In the genomic region with DNA sequence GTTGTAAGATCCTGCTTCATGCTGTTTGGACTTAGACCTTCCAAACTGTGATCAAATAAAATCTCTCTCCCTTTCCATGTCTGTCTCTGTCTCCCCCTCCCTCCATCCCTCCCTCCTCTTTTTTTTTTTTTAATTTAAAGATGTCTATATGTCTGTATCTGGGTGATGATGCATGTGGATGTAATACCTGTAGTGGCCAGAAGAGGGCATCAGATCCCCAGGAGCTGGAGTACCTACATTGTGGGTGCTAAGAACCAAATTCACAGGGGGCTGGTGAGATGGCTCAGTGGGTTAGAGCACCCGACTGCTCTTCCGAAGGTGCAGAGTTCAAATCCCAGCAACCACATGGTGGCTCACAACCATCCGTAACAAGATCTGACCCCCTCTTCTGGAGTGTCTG, we compare ENCODE assay signal across 14 mouse cellular contexts. TPM values are rescaled to one million over a fixed set of nuclear protein-coding genes. Genes with fewer than 3 reads are reported as not detected.
DNase-seq lines count a peak whose midpoint lies in the region; ATAC-seq and TF ChIP-seq lines count a peak whose summit lies in the region.
"Not testable (repeated sequence)": the region's sequence is repeated elsewhere in the genome, so short reads cannot be mapped to it uniquely, and the experiment has no call there.
"Had no signal": no experiment of that assay in that cellular context is flagged by ENCODE, and none has a peak within 500 bp of the region (broad histone marks: within the 10 kb centered on the region; RNA-seq: fewer than 3 reads in every experiment).

No protein-coding gene starts in this region.

- H3K36me3 ChIP-seq in CH12.LX (replicated peaks in 1 of 2; ENCODE audit: control insufficient read depth in 1 of 2, insufficient read depth in 1 of 2, low read length in 1 of 2): peaks cover 0 to 20% of the 10 kb centered on the region in 2 experiments
- H3K36me3 ChIP-seq in hindbrain, postnatal 0 days (ENCODE audit: insufficient read depth, low read length); liver, adult 2 months (ENCODE audit: control insufficient read depth, insufficient read depth, low read length); stomach, postnatal 0 days (ENCODE audit: control insufficient read depth, insufficient read depth, low read length): not testable (repeated sequence)

- not testable (repeated sequence) for H3K27ac ChIP-seq in CH12.LX (ENCODE audit: insufficient read depth, low read depth); hindbrain, postnatal 0 days; liver, adult 2 months (replicated peaks; ENCODE audit: insufficient read depth, low read depth, low read length); stomach, postnatal 0 days (replicated peaks)

- TF ChIP-seq EP300 in CH12.LX (IDR thresholded peaks at IDR 0.05; ENCODE audit: low read length); stomach, postnatal 0 days (optimal IDR thresholded peaks at IDR 0.05): not testable (repeated sequence)

- ATAC-seq in hindbrain, postnatal 0 days; stomach, postnatal 0 days (ENCODE audit: low FRiP score, low TSS enrichment): not testable (repeated sequence)
- peak; percentile 50; the same call in 1 of the 2 replicates for ATAC-seq in megakaryocyte progenitor cell, adult 5-6 weeks (replicated peaks; ENCODE audit: poor library complexity)

- TF ChIP-seq POLR2A in CH12.LX (IDR thresholded peaks at IDR 0.05; ENCODE audit: low read depth, low read length); liver, adult 2 months (IDR thresholded peaks at IDR 0.05; ENCODE audit: extremely low read depth, insufficient read depth, low read length): not testable (repeated sequence)

- not testable (repeated sequence) for H3K9ac ChIP-seq in CH12.LX (ENCODE audit: insufficient read depth, low read depth); hindbrain, postnatal 0 days (replicated peaks; ENCODE audit: low read length); liver, adult 2 months (ENCODE audit: low read depth, low read length); stomach, postnatal 0 days (ENCODE audit: low read length)

- not testable (repeated sequence) for H3K4me2 ChIP-seq in CH12.LX (ENCODE audit: insufficient read depth, low read depth, poor library complexity, severe bottlenecking); hindbrain, postnatal 0 days (ENCODE audit: low read depth, low read length); stomach, postnatal 0 days (replicated peaks; ENCODE audit: low read depth)

- DNase-seq in CH12.LX (ENCODE audit: extremely low read depth): peak; percentile 38
- peak; percentile 72 for DNase-seq in R1 (ENCODE audit: low read depth, low spot score)
- DNase-seq in cerebellum, postnatal 10 days: peak; percentile 36 to 41
- not testable (repeated sequence) for DNase-seq in hindbrain, postnatal 0 days (ENCODE audit: low spot score); liver, adult 2 months (ENCODE audit: extremely low read depth, low read depth, low spot score); stomach, postnatal 0 days (ENCODE audit: low spot score)

- dilution Hi-C loops in CH12.LX (cut with MboI; ENCODE audit: extremely low pct_ligation_motif_present, extremely low pct_unique_long_range_greater_than_20kb, low sequenced_read_pairs): not testable (repeated sequence)

- H3K27me3 ChIP-seq in CH12.LX (replicated peaks); hindbrain, postnatal 0 days (ENCODE audit: insufficient read depth, low read length); liver, adult 2 months (ENCODE audit: control insufficient read depth, insufficient read depth, low read length); stomach, postnatal 0 days (ENCODE audit: control insufficient read depth, insufficient read depth, low read length): not testable (repeated sequence)

- H3K4me3 ChIP-seq in CH12.LX (replicated peaks in 1 of 3; ENCODE audit: low read depth in 2 of 3, low read length in 2 of 3, poor library complexity in 1 of 3); hindbrain, postnatal 0 days (ENCODE audit: low read length); liver, adult 2 months (ENCODE audit: insufficient read depth, low read depth, low read length); stomach, postnatal 0 days (ENCODE audit: low read depth, low read length): not testable (repeated sequence)

- peak; percentile 47 to 52 for TF ChIP-seq CTCF in CH12.LX (conservative IDR thresholded peaks at IDR 0.05 in 1 of 2, IDR thresholded peaks at IDR 0.05 in 1 of 2; ENCODE audit: low read depth in 2 of 2, low read length in 2 of 2)
- TF ChIP-seq CTCF in hindbrain, postnatal 0 days (IDR thresholded peaks at IDR 0.05; ENCODE audit: low read depth): peak; percentile 60
- TF ChIP-seq CTCF in liver, adult 2 months (IDR thresholded peaks at IDR 0.05; ENCODE audit: low read depth, low read length): peak; percentile 11; the same call in 1 of the 2 replicates
- peak; percentile 62 for TF ChIP-seq CTCF in stomach, postnatal 0 days (IDR thresholded peaks at IDR 0.05; ENCODE audit: low read depth)

- H3K9me3 ChIP-seq in CH12.LX (replicated peaks; ENCODE audit: low read length); hindbrain, postnatal 0 days (ENCODE audit: low read length); stomach, postnatal 0 days (ENCODE audit: control insufficient read depth, low read length): not testable (repeated sequence)

- in situ Hi-C loops in CH12.LX (cut with MboI; ENCODE audit: low pct_ligation_motif_present, low pct_unique_long_range_greater_than_20kb, low sequenced_read_pairs): not testable (repeated sequence)

- WGBS in hindbrain, postnatal 0 days: 85% methylated on average over 2 of the region's 3 CpGs
- 95% methylated on average over 3 of the region's 3 CpGs for WGBS in liver, adult 2 months
- WGBS in stomach, postnatal 0 days: 93% methylated on average over 3 of the region's 3 CpGs

- TF ChIP-seq RAD21 in CH12.LX (IDR thresholded peaks at IDR 0.05; ENCODE audit: low read depth, low read length): peak; percentile 20

- H3K4me1 ChIP-seq in CH12.LX (ENCODE audit: control insufficient read depth in 1 of 2, insufficient read depth in 2 of 2); hindbrain, postnatal 0 days (ENCODE audit: insufficient read depth, low read length); liver, adult 2 months (ENCODE audit: control insufficient read depth, insufficient read depth, low read length); stomach, postnatal 0 days (replicated peaks; ENCODE audit: control insufficient read depth, insufficient read depth): not testable (repeated sequence)

- H3K79me2 ChIP-seq in CH12.LX (replicated peaks; ENCODE audit: control insufficient read depth, extremely low read depth, insufficient read depth, poor library complexity, severe bottlenecking); liver, adult 2 months (ENCODE audit: control insufficient read depth, insufficient read depth, low read length): not testable (repeated sequence)

TF ChIP-seq in CH12.LX, 34 proteins besides CTCF, POLR2A, EP300 and RAD21:
- 0 out of 2 replicates have a peak, but pooled peaks have one; percentile 31 for TF ChIP-seq TBP (conservative IDR thresholded peaks at IDR 0.05; ENCODE audit: low read depth, low read length)

RNA-seq across cellular contexts. Expression of gene Vsx2, which starts 30.0 kb away (rescaled TPM):
- total RNA-seq in CH12.LX (2012; rRNA removed) (not detected in 2 replicates), CH12.LX (2014; rRNA removed) (not detected in 2 replicates)
- polyA plus RNA-seq in CH12.LX (2012; ENCODE audit: insufficient read length, low read depth): not detected in 2 replicates
- 2.5 and 4.0 TPM in 2 replicates for total RNA-seq in hindbrain, postnatal 0 days (2014; rRNA removed)
- 1.8 and 2.4 TPM in 2 replicates for polyA plus RNA-seq in hindbrain, postnatal 0 days (2015; fragmentation: Nextera tagmentation; extraction: Ambion mirVana)
- total RNA-seq in liver, adult 2 months (2014; rRNA removed): not detected in 2 replicates
- polyA plus RNA-seq in liver, adult 2 months (2012; rRNA removed): not detected in 2 replicates
- total RNA-seq in megakaryocyte progenitor cell, adult 5-6 weeks (2015): not detected in 2 replicates
- total RNA-seq in megakaryocyte progenitor cell, adult 5-6 weeks (2017): not detected in 2 replicates
- not detected in 2 replicates for polyA plus RNA-seq in stomach, postnatal 0 days (2015; fragmentation: Nextera tagmentation; extraction: Ambion mirVana)
- total RNA-seq: granulocyte monocyte progenitor cell, adult 5-6 weeks had no signal
- polyA plus RNA-seq: forebrain, embryonic 14.5 days; heart, embryonic 14.5 days; intestine, embryonic 14.5 days; kidney, embryonic 16.5 days; lung, embryonic 16.5 days; stomach, embryonic 16.5 days had no signal

Comparison
In these comparisons a context has a peak if more than half of its experiments do, and no peak if none do; other contexts are left out.
1. CTCF ChIP-seq: peak in every context shown above with its lines; median percentile 62 in stomach, postnatal 0 days; 60 in hindbrain, postnatal 0 days; 50 in CH12.LX; 11 in liver, adult 2 months.